Mouse (Mus musculus) heart, embryonic 12.5 days (tissue): ENCODE data around the gene Olfr114. TPM values are rescaled to one million over a fixed set of nuclear protein-coding genes. Genes with fewer than 3 reads are reported as not detected.

ENCODE experiments used
- ATAC-seq: fragments of 200-750 bp; cut with Nextera tagmentation; 2 replicates; pipeline ENCODE4 v1.8.0; 2017; ENCODE audit warnings: moderate TSS enrichment, moderate library complexity; ENCODE audit not compliant: insufficient number of reproducible peaks, low FRiP score
- H3K27ac ChIP-seq: fragments of 300-500 bp; sonication (generic); 2 replicates; pipeline ENCODE4 v1.5.1; 2016; ENCODE audit warnings: mild to moderate bottlenecking, moderate library complexity; ENCODE audit not compliant: poor library complexity, severe bottlenecking
- H3K27me3 ChIP-seq: fragments of 300-500 bp; sonication (generic); replicated peaks from 2 replicates; pipeline ENCODE4 v1.6.1; 2016; ENCODE audit warnings: mild to moderate bottlenecking, moderate library complexity
- H3K36me3 ChIP-seq: fragments of 300-500 bp; sonication (generic); 2 replicates; pipeline ENCODE4 v1.6.1; 2016; ENCODE audit warnings: mild to moderate bottlenecking, moderate library complexity
- H3K4me1 ChIP-seq: fragments of 300-500 bp; sonication (generic); replicated peaks from 2 replicates; pipeline ENCODE4 v1.6.1; 2016; ENCODE audit warnings: mild to moderate bottlenecking
- H3K4me2 ChIP-seq: fragments of 300-500 bp; sonication (generic); 2 replicates; pipeline ENCODE4 v1.6.1; 2016; ENCODE audit warnings: mild to moderate bottlenecking, moderate library complexity
- H3K4me3 ChIP-seq: fragments of 300-500 bp; sonication (generic); 2 replicates; pipeline ENCODE4 v1.5.1; 2016; ENCODE audit warnings: mild to moderate bottlenecking
- H3K9ac ChIP-seq: fragments of 300-500 bp; sonication (generic); 2 replicates; pipeline ENCODE4 v1.6.1; 2016; ENCODE audit warnings: mild to moderate bottlenecking, moderate library complexity
- H3K9me3 ChIP-seq: fragments of 300-500 bp; sonication (generic); replicated peaks from 2 replicates; pipeline ENCODE4 v1.6.1; 2016; ENCODE audit warnings: mild to moderate bottlenecking, moderate library complexity
- WGBS: fragments of 180-500 bp; shearing (Covaris S2); methylation state at CpG from one replicate; pipeline ENCODE4 v1.1.7; 2016; 5-methylcytosine and 5-hydroxymethylcytosine counted together
- polyA plus RNA-seq: library from polyadenylated mRNA; unstranded; fragments of >200 nt; fragmentation: Nextera tagmentation; extraction: Ambion mirVana; gene quantifications from 2 replicates; pipeline ENCODE4 v1.2.1, GENCODE M21; 2016

Gene Olfr114
- polyA plus RNA-seq, result not detected in 2 replicates

GRCm38 (mm10) chr17:37592643-37593042 lies at the start of gene Olfr114:
Gene Olfr114, minus strand, starts transcription at chr17:37592743.
- H3K9me3 ChIP-seq, result no peaks in the 10 kb centered on the region
- no peaks in the 10 kb centered on the region for H3K27me3 ChIP-seq
- H3K27ac ChIP-seq, result no peak within 1 kb of the TSS
- no peak for ATAC-seq
- H3K9ac ChIP-seq, result no peak within 1 kb of the TSS
- H3K4me1 ChIP-seq, result no peaks in the 10 kb centered on the region
- no peak within 1 kb of the TSS for H3K4me3 ChIP-seq
- H3K4me2 ChIP-seq, result no peak within 1 kb of the TSS
- no peaks in the 10 kb centered on the region for H3K36me3 ChIP-seq

DNA sequence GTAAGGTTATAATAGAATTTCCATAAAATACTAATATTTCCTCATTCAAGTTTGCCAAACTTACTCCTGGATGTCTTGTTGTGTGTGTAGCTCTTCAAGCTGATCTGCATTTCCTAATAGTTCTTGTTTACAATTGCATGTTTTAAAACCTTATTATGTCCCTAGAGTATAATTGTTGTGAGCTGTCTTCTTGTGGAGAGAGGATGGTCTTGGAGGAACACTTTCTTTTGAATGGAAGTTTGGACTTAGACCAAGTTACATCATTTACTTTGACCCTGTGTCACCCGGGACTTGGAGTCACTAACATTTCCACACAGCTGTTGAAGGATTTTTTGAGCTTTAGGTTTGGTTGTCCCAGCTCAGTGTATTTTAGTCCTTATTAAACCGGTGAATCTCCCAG lies 34.5 kb upstream of the Olfr114 start, which contains the start of the genes Olfr115 and Olfr116:
Gene Olfr115, minus strand, starts transcription at position 101 of the 400 bp plus-strand sequence.
Gene Olfr116, minus strand, starts transcription at position 191 of the 400 bp plus-strand sequence.
- no peak for ATAC-seq
- no peak within 1 kb of the TSS for H3K9ac ChIP-seq
- H3K4me2 ChIP-seq, result no peak within 1 kb of the TSS
- H3K36me3 ChIP-seq, result no peaks in the 10 kb centered on the region
- 73% methylated on average over 2 of the region's 2 CpGs for WGBS
- H3K9me3 ChIP-seq, result 0 out of 2 replicates have a peak, but pooled peaks cover 3% of the 10 kb centered on the region
- H3K4me3 ChIP-seq, result no peak within 1 kb of the TSS
- no peaks in the 10 kb centered on the region for H3K27me3 ChIP-seq
- no peak within 1 kb of the TSS for H3K27ac ChIP-seq
- no peaks in the 10 kb centered on the region for H3K4me1 ChIP-seq

- no peak within 1 kb of the TSS for H3K4me3 ChIP-seq
- H3K27ac ChIP-seq, result no peak within 1 kb of the TSS
- H3K9me3 ChIP-seq, result no peaks in the 10 kb centered on the region
- no peaks in the 10 kb centered on the region for H3K36me3 ChIP-seq
- ATAC-seq, result no peak
- no peaks in the 10 kb centered on the region for H3K27me3 ChIP-seq
- no peaks in the 10 kb centered on the region for H3K4me1 ChIP-seq
- no peak within 1 kb of the TSS for H3K9ac ChIP-seq
- no peak within 1 kb of the TSS for H3K4me2 ChIP-seq
Observed at GRCm38 (mm10) chr17:37577563-37577962, 15.0 kb downstream of the Olfr114 start, which contains the start of gene Olfr113. Gene Olfr113, minus strand, starts transcription at chr17:37577663.

GRCm38 (mm10) chr17:37569351-37569750 lies 23.2 kb downstream of the Olfr114 start, which contains the start of gene Olfr112:
Gene Olfr112, minus strand, starts transcription at chr17:37569451.
- Histone ChIP-seq H3K9me3 (no peaks in the 10 kb centered on the region), H3K36me3 (no peaks in the 10 kb centered on the region), H3K9ac (no peak within 1 kb of the TSS), H3K4me2 (no peak within 1 kb of the TSS), H3K27ac (no peak within 1 kb of the TSS), H3K27me3 (no peaks in the 10 kb centered on the region), H3K4me1 (no peaks in the 10 kb centered on the region), H3K4me3 (no peak within 1 kb of the TSS)
- ATAC-seq, result no peak

- WGBS, result 48% methylated on average over 1 of the region's 1 CpGs
Observed at GRCm38 (mm10) chr17:37558913-37559615, 33.5 kb downstream of the Olfr114 start.

GRCm38 (mm10) chr17:37543800-37544435 lies 48.6 kb downstream of the Olfr114 start:
- Histone ChIP-seq H3K4me2 (no peak overlapping the region), H3K9me3 (no peaks in the 10 kb centered on the region; the same call in 1 of the 2 replicates), H3K27me3 (no peaks in the 10 kb centered on the region), H3K4me3 (no peak overlapping the region), H3K36me3 (no peaks in the 10 kb centered on the region), H3K9ac (no peak overlapping the region), H3K4me1 (no peaks in the 10 kb centered on the region), H3K27ac (no peak overlapping the region)
- ATAC-seq, result no peak
- WGBS, result 64% methylated on average over 3 of the region's 3 CpGs

More at GRCm38 (mm10) chr17:37558913-37559615, 33.5 kb downstream of the Olfr114 start:
- ATAC-seq, result no peak
- no peak overlapping the region for H3K9ac ChIP-seq
- H3K27me3 ChIP-seq, result no peaks in the 10 kb centered on the region
- no peak overlapping the region for H3K4me3 ChIP-seq
- no peaks in the 10 kb centered on the region for H3K4me1 ChIP-seq
- no peaks in the 10 kb centered on the region for H3K36me3 ChIP-seq
- no peak overlapping the region for H3K4me2 ChIP-seq
- H3K27ac ChIP-seq, result no peak overlapping the region
- H3K9me3 ChIP-seq, result 0 out of 2 replicates have a peak, but pooled peaks cover 4% of the 10 kb centered on the region

GRCm38 (mm10) chr17:37541454-37542119 lies 51.0 kb downstream of the Olfr114 start:
- no peaks in the 10 kb centered on the region for H3K4me1 ChIP-seq
- H3K27ac ChIP-seq, result no peak overlapping the region
- H3K9me3 ChIP-seq, result no peaks in the 10 kb centered on the region; the same call in 1 of the 2 replicates
- ATAC-seq, result no peak
- no peak overlapping the region for H3K4me2 ChIP-seq
- WGBS, result 64% methylated on average over 4 of the region's 4 CpGs
- no peaks in the 10 kb centered on the region for H3K36me3 ChIP-seq
- no peak overlapping the region for H3K9ac ChIP-seq
- H3K4me3 ChIP-seq, result no peak overlapping the region
- no peaks in the 10 kb centered on the region for H3K27me3 ChIP-seq

Other genes starting within 250 kb of the Olfr114 start
- gene Olfr104-ps, start 233.2 kb downstream of the Olfr114 start, polyA plus RNA-seq, result not detected in 2 replicates
- gene Olfr105-ps, start 213.7 kb downstream of the Olfr114 start, polyA plus RNA-seq, result not detected in 2 replicates
- gene Olfr106-ps, start 202.3 kb downstream of the Olfr114 start, polyA plus RNA-seq, result not detected in 2 replicates
- gene Olfr107, start 193.5 kb downstream of the Olfr114 start, polyA plus RNA-seq, result not detected in 2 replicates
- gene Olfr108, start 147.3 kb downstream of the Olfr114 start, polyA plus RNA-seq, result not detected in 2 replicates
- not detected in 2 replicates for gene Olfr109, start 133.8 kb downstream of the Olfr114 start, polyA plus RNA-seq
- not detected in 2 replicates for gene H2-M2, start 109.2 kb downstream of the Olfr114 start, polyA plus RNA-seq
- not detected in 2 replicates for gene Olfr110, start 100.3 kb downstream of the Olfr114 start, polyA plus RNA-seq
- gene Olfr111, start 84.7 kb downstream of the Olfr114 start, polyA plus RNA-seq, result 0.10 TPM in 1 of 2 replicates, not detected in the other
- gene Olfr112, start 23.3 kb downstream of the Olfr114 start, polyA plus RNA-seq, result not detected in 2 replicates
- gene Olfr113, start 15.1 kb downstream of the Olfr114 start, polyA plus RNA-seq, result not detected in 2 replicates
- not detected in 2 replicates for gene Olfr115, start 34.4 kb upstream of the Olfr114 start, polyA plus RNA-seq
- gene Olfr116, start 34.5 kb upstream of the Olfr114 start, polyA plus RNA-seq, result not detected in 2 replicates
- gene Olfr117, start 71.0 kb upstream of the Olfr114 start, polyA plus RNA-seq, result not detected in 2 replicates
- not detected in 2 replicates for gene Olfr118, start 74.2 kb upstream of the Olfr114 start, polyA plus RNA-seq
- gene Olfr119, start 103.8 kb upstream of the Olfr114 start, polyA plus RNA-seq, result not detected in 2 replicates
- not detected in 2 replicates for gene Olfr120, start 129.1 kb upstream of the Olfr114 start, polyA plus RNA-seq
- not detected in 2 replicates for gene Olfr121, start 156.1 kb upstream of the Olfr114 start, polyA plus RNA-seq
- not detected in 2 replicates for gene Olfr122, start 175.9 kb upstream of the Olfr114 start, polyA plus RNA-seq
- not detected in 2 replicates for gene Olfr123, start 200.8 kb upstream of the Olfr114 start, polyA plus RNA-seq
- not detected in 2 replicates for gene Olfr124, start 207.1 kb upstream of the Olfr114 start, polyA plus RNA-seq
- gene Olfr125, start 240.2 kb upstream of the Olfr114 start, polyA plus RNA-seq, result not detected in 2 replicates